Mouse (Mus musculus) G1E-ER4 (cell line): ENCODE data around the gene Rc3h2. TPM values are rescaled to one million over a fixed set of nuclear protein-coding genes. Genes with fewer than 3 reads are reported as not detected.

ENCODE experiments used
- GATA1 ChIP-seq: IDR thresholded peaks from one replicate; pipeline ENCODE4 v1.8.0; 2012; ENCODE audit warnings: low read length, inconsistent platforms
- polyA plus RNA-seq: library from polyadenylated mRNA; stranded (reverse); fragments of >175 nt; gene quantifications from 2 replicates; pipeline ENCODE4 v1.2.3, GENCODE M21; 2012

Gene Rc3h2
- polyA plus RNA-seq, 1 experiment: 1.3 TPM

GRCm38 (mm10) chr2:37370651-37371050 lies 52.1 kb downstream of the Rc3h2 start:
- no peak for TF ChIP-seq GATA1

- no peak for TF ChIP-seq GATA1
Measured at GRCm38 (mm10) chr2:37359908-37360307, 62.8 kb downstream of the Rc3h2 start.

GRCm38 (mm10) chr2:37358633-37359540 lies 63.8 kb downstream of the Rc3h2 start, which contains the start of gene Pdcl:
Gene Pdcl, minus strand, starts transcription at chr2:37359332.
- no peak for TF ChIP-seq GATA1

GRCm38 (mm10) chr2:37355571-37355970 lies 67.1 kb downstream of the Rc3h2 start:
- TF ChIP-seq GATA1: no peak

- no peak for TF ChIP-seq GATA1
Measured at GRCm38 (mm10) chr2:37351671-37352070, 71.0 kb downstream of the Rc3h2 start.

GRCm38 (mm10) chr2:37338497-37339187 lies 84.1 kb downstream of the Rc3h2 start:
- no peak for TF ChIP-seq GATA1

GRCm38 (mm10) chr2:37333321-37333720 lies 89.4 kb downstream of the Rc3h2 start:
- no peak for TF ChIP-seq GATA1

- no peak for TF ChIP-seq GATA1
Measured at GRCm38 (mm10) chr2:37326215-37326614, 96.5 kb downstream of the Rc3h2 start, which contains the start of gene Olfr368. Gene Olfr368, plus strand, starts transcription at chr2:37326515.

Other genes starting within 250 kb of the Rc3h2 start
- not detected in 2 replicates for gene Olfr365, start 234.7 kb downstream of the Rc3h2 start, polyA plus RNA-seq
- not detected in 2 replicates for gene Olfr366, start 211.3 kb downstream of the Rc3h2 start, polyA plus RNA-seq
- gene Olfr368, start 96.4 kb downstream of the Rc3h2 start, polyA plus RNA-seq: not detected in 2 replicates
- gene Pdcl, start 63.6 kb downstream of the Rc3h2 start, polyA plus RNA-seq: 2.4 and 19.6 TPM in 2 replicates
- gene Zbtb26, start 20.2 kb upstream of the Rc3h2 start, polyA plus RNA-seq: 0.58 and 0.77 TPM in 2 replicates
- gene Zbtb6, start 20.3 kb upstream of the Rc3h2 start, polyA plus RNA-seq: 0.42 and 0.79 TPM in 2 replicates
- 2.6 and 3.3 TPM in 2 replicates for gene Rabgap1, start 20.4 kb upstream of the Rc3h2 start, polyA plus RNA-seq
- gene Gpr21, start 93.4 kb upstream of the Rc3h2 start, polyA plus RNA-seq: not detected in 2 replicates